Mouse (Mus musculus) E14TG2a.4 (cell line): ENCODE data around the gene Kif21a.

Experiments
- CTCF ChIP-seq: conservative IDR thresholded peaks from 2 replicates; pipeline ENCODE4 v1.5.1; 2014; ENCODE audit warnings: low read length
- POU5F1 ChIP-seq: IDR thresholded peaks from 2 replicates; pipeline ENCODE4 v1.6.1; 2014; ENCODE audit warnings: low read length, borderline replicate concordance

DNA sequence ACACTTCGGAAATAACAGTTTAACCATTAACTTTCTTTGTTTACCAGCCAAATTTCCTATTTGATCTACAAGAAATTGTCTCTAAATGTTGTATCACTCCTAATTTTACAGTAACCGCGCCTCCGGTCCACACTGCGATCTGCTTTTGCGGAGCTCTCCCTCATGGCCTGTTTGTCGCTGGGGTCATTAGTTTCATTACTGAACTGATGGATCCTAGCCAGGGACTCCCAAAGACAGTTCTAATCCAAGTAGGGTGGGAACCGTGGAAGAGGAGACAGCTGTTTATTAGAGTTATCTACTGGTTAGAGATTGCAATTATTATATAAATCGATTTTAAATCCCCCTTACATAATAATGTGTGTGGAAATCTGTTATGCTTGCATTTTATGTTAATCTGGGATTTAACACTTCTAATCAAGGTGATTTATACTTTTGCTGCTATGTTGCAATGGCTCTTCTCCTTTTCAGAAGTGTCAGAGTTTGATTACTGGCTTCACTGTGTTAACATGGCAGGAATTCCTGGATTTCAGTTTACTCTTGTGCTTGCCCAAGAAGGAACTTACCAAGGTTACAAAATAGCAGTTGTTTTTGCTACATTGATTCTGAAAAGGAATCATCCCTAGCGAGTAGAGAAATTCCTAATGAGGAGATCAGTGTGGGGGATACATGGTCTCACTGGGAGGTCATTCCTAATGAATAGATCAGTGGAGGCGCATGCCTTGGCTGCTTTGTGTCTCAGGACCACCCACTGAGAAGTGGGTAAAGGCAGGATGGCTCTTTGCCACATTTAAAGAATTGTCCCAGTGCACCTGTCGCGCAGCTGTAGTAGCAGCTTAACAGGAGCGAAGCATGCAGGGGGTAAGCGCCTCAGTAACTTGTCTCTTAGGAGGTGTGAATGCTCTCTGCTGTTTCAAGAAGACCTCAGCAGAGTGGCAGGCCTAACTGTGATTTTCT, 28.0 kb upstream of the Kif21a start:
- TF ChIP-seq CTCF (no peak), POU5F1 (no peak)
